Mouse (Mus musculus) layer of hippocampus, adult 9-10 months (tissue): Measurements from ENCODE around the gene Gm17349.

ENCODE experiments used
- DNase-seq: peaks from one replicate; pipeline ENCODE4 v3.0.0; 2022; ENCODE audit warnings: low spot score

Gm17349 gene

DNA sequence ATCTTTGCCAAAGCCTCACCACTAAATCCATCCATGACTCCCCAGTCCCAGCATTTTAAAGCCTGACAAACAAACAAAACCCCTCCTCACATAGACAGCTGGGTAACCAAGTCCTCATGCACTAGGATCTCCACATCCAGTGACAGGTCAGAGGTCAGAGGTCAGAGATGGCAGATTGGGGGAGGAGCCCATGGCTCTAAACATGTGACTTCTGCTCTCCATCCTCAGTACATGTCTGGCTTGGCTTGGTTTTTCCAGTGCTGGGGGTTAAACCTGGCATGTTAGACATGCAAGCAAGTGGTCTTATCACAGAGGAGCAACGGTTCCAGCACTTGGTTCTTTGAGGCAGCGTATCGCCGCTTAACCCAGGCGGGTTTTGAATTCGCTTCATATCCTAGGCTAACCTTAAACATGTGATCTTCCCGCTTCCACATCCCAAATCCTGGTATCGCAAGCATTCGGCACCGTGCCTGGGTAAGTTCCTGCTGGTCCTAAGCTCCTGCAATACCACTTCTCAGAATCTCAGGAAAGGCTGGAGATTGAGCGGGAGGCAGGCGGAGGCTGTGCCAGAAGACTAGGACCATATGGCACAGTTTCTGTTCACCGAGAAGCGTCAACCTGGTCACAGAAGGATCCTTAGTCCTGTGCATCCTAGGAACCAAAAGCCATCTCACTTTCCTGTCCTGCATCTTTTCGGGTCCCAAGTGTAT is 44.0 kb downstream of the Gm17349 start:
- no peak for DNase-seq

DNA sequence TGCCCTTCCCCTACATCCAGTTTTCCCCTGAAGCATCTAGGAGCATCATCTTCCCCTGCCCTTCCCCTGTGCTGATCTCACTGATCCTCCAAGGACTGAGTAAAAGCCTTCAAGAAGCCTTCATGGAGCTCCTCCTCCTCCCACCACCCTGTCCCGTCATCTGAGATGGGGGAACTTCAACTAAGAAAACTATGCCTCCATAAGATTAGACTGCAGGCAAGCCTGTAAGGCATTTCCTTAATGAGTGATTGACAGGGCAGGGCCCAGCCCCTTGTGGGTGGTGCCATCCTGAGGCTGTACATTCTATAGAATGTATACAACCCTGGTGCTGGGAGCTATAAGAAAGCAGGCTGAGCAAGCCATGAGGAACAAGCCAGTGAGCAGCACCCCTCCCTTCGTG is 46.9 kb downstream of the Gm17349 start:
- DNase-seq = no peak

DNA sequence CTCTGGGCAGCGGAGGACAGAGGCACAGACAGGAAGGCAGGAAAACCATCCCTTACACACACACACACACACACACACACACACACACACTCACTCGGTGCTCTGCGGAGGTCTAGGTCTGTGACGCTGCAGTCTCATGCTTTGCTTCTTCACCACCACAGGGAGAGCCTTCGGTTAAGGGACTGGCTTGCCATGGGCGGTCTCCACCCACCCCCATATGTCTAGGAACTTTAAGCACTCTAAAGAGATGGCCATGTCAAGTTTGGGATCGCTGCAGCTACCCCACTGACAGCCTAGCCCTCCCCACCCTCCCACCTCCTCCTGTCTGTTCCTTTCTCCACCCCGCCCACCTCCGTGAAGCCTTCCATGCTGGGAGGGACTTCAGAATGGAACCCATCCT is 49.3 kb downstream of the Gm17349 start:
- no peak for DNase-seq

DNA sequence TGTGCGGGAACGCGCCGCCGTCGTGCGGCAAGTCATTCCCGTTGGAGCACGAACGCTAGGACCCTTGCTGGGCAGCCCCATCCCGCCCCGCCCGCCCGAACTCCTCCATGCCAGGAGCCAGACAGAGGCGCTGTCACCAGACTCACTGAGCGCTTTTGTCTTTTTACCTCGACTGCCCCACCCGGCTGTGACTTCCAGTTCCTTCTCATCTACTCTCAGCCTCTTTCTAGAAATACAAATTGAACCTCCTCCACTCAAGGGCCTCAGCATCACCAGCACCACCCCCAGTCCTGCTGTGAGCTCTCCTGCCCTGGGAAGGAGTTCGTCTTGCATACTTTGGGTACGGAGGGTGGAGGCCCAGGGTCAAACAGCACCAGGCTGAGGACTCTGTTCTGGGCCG is 51.4 kb downstream of the Gm17349 start:
- no peak for DNase-seq

DNA sequence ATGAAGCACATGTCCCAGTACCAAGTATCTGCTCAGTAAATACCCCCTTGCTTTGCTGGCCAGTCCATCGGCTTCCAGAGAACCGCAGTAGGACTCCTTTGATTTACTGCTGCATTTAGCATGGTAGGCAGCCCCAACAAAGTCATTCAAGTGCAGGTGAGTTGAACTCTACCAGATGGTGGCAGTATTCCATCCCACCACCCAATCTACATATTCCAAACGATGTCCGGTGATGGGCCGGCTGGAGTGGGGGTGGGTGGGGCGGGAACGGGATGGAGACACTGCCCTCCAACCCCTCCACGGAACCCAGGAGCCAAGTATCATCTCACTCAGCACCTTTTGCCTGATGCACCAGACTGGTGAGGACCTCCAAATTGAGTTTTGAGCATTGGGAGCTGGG is 52.0 kb downstream of the Gm17349 start:
- no peak for DNase-seq
